Mouse (Mus musculus): ENCODE data around the gene Zswim4. TPM values are rescaled to one million over a fixed set of nuclear protein-coding genes. Genes with fewer than 3 reads are reported as not detected.

Zswim4 gene
- total RNA-seq, 2 experiments from 2014 or later, result 18.0 to 18.3 TPM

- DNase-seq (ENCODE audit: low spot score in 2 of 2), result peak in 1 of 2 experiments; percentile 73
Measured at GRCm38 (mm10) chr8:84200652-84201544, 36.0 kb downstream of the Zswim4 start.

- peak in 1 of 2 experiments; percentile 61 for DNase-seq (ENCODE audit: low spot score in 2 of 2)
Measured at GRCm38 (mm10) chr8:84200126-84200555, 36.7 kb downstream of the Zswim4 start.

- no peak for DNase-seq (ENCODE audit: low spot score in 2 of 2)
Measured at GRCm38 (mm10) chr8:84199348-84200125, 37.3 kb downstream of the Zswim4 start.

- no peak for DNase-seq (ENCODE audit: low spot score in 2 of 2)
Measured at GRCm38 (mm10) chr8:84198871-84199270, 38.0 kb downstream of the Zswim4 start.

- peak; percentile 80 to 81 for DNase-seq (ENCODE audit: low spot score in 2 of 2)
Measured at GRCm38 (mm10) chr8:84197922-84198774, 38.7 kb downstream of the Zswim4 start.

- DNase-seq (ENCODE audit: low spot score in 2 of 2), result peak; percentile 83 to 86
Measured at GRCm38 (mm10) chr8:84197141-84197921, 39.5 kb downstream of the Zswim4 start.

GRCm38 (mm10) chr8:84194224-84194743 lies 42.6 kb downstream of the Zswim4 start:
- no peak for DNase-seq (ENCODE audit: low spot score in 2 of 2)

- no peak for DNase-seq (ENCODE audit: low spot score in 2 of 2)
Measured at GRCm38 (mm10) chr8:84193566-84193965, 43.3 kb downstream of the Zswim4 start.

- no peak for DNase-seq (ENCODE audit: low spot score in 2 of 2)
Measured at GRCm38 (mm10) chr8:84193161-84193560, 43.7 kb downstream of the Zswim4 start.

GRCm38 (mm10) chr8:84192555-84192954 lies 44.3 kb downstream of the Zswim4 start:
- peak; percentile 68 to 78 for DNase-seq (ENCODE audit: low spot score in 2 of 2)

- no peak for DNase-seq (ENCODE audit: low spot score in 2 of 2)
Measured at GRCm38 (mm10) chr8:84192023-84192422, 44.8 kb downstream of the Zswim4 start.

- DNase-seq (ENCODE audit: low spot score in 2 of 2), result no peak
Measured at GRCm38 (mm10) chr8:84190191-84190867, 46.5 kb downstream of the Zswim4 start.

GRCm38 (mm10) chr8:84189603-84190002 lies 47.3 kb downstream of the Zswim4 start:
- DNase-seq (ENCODE audit: low spot score in 2 of 2), result no peak

- no peak for DNase-seq (ENCODE audit: low spot score in 2 of 2)
Measured at GRCm38 (mm10) chr8:84188671-84189070, 48.2 kb downstream of the Zswim4 start.

- DNase-seq (ENCODE audit: low spot score in 2 of 2), result peak in 1 of 2 experiments; percentile 63
Measured at GRCm38 (mm10) chr8:84187065-84187755, 49.6 kb downstream of the Zswim4 start.

GRCm38 (mm10) chr8:84186547-84186946 lies 50.3 kb downstream of the Zswim4 start:
- peak; percentile 72 to 79 for DNase-seq (ENCODE audit: low spot score in 2 of 2)

- DNase-seq (ENCODE audit: low spot score in 2 of 2), result no peak
Measured at GRCm38 (mm10) chr8:84185117-84185516, 51.7 kb downstream of the Zswim4 start, which contains the start of gene Nanos3. Nanos3 (minus strand) TSS chr8:84185217.
